Mouse (Mus musculus) ES-Bruce4 (cell line): Measurements from ENCODE around the gene Cacna2d2. TPM values are rescaled to one million over a fixed set of nuclear protein-coding genes. Genes with fewer than 3 reads are reported as not detected.

Experiments used
- H3K27ac ChIP-seq: 2 replicates; pipeline ENCODE4 v1.5.1; 2012; ENCODE audit warnings: low read length, inconsistent platforms; ENCODE audit not compliant: insufficient read depth
- H3K27me3 ChIP-seq: 2 replicates; pipeline ENCODE4 v1.6.1; 2012; ENCODE audit warnings: mild to moderate bottlenecking, low read length, inconsistent platforms; ENCODE audit not compliant: control insufficient read depth, poor library complexity, insufficient read depth, severe bottlenecking
- H3K36me3 ChIP-seq: 2 replicates; pipeline ENCODE4 v1.6.1; 2012; ENCODE audit warnings: inconsistent platforms, mild to moderate bottlenecking, low read length, moderate library complexity; ENCODE audit not compliant: control insufficient read depth, poor library complexity, insufficient read depth, severe bottlenecking
- H3K4me1 ChIP-seq: one replicate; pipeline ENCODE4 v1.8.1; 2011; ENCODE audit warnings: low read length; ENCODE audit not compliant: control insufficient read depth, insufficient read depth
- H3K4me3 ChIP-seq: 2 replicates; pipeline ENCODE4 v1.5.1; 2011; ENCODE audit warnings: low read depth, mild to moderate bottlenecking, low read length
- H3K9ac ChIP-seq: 2 replicates; pipeline ENCODE4 v1.6.1; 2012; ENCODE audit warnings: low read depth, mild to moderate bottlenecking, inconsistent platforms; ENCODE audit not compliant: poor library complexity, severe bottlenecking
- H3K9me3 ChIP-seq: replicated peaks from 2 replicates; pipeline ENCODE4 v1.6.1; 2012; ENCODE audit warnings: mild to moderate bottlenecking, low read length, inconsistent platforms; ENCODE audit not compliant: control insufficient read depth, poor library complexity, insufficient read depth, severe bottlenecking
- CTCF ChIP-seq: IDR thresholded peaks from one replicate; pipeline ENCODE4 v1.8.1; 2011; ENCODE audit warnings: low read depth, low read length
- EP300 ChIP-seq: IDR thresholded peaks from 2 replicates; pipeline ENCODE4 v1.6.1; 2011; ENCODE audit warnings: low read depth, low read length; ENCODE audit not compliant: insufficient read depth
- POLR2A ChIP-seq: IDR thresholded peaks from one replicate; pipeline ENCODE4 v1.8.1; 2011; ENCODE audit warnings: low read length; ENCODE audit not compliant: insufficient read depth
- polyA plus RNA-seq: library from polyadenylated mRNA; stranded (reverse); fragments of >200 nt; gene quantifications from 2 replicates; pipeline ENCODE4 v1.2.4, GENCODE M21; 2011; ENCODE audit warnings: low read depth; ENCODE audit not compliant: missing spikeins, insufficient read depth, insufficient read length

The Cacna2d2 gene
- polyA plus RNA-seq, 1 experiment: 3.2 TPM

- Histone ChIP-seq H3K4me1 (peaks cover 3% of the 10 kb centered on the region), H3K36me3 (no peaks in the 10 kb centered on the region), H3K9ac (no peak overlapping the region), H3K27me3 (no peaks in the 10 kb centered on the region), H3K9me3 (no peaks in the 10 kb centered on the region), H3K27ac (no peak overlapping the region), H3K4me3 (no peak overlapping the region)
- TF ChIP-seq EP300 (no peak), CTCF (no peak), POLR2A (no peak)
Observed at GRCm38 (mm10) chr9:107548820-107549219, 149.4 kb downstream of the Cacna2d2 start.

- no peaks in the 10 kb centered on the region for H3K27me3 ChIP-seq
- peaks cover 3% of the 10 kb centered on the region for H3K4me1 ChIP-seq
Observed at GRCm38 (mm10) chr9:107549297-107550074, 150.1 kb downstream of the Cacna2d2 start.

DNA sequence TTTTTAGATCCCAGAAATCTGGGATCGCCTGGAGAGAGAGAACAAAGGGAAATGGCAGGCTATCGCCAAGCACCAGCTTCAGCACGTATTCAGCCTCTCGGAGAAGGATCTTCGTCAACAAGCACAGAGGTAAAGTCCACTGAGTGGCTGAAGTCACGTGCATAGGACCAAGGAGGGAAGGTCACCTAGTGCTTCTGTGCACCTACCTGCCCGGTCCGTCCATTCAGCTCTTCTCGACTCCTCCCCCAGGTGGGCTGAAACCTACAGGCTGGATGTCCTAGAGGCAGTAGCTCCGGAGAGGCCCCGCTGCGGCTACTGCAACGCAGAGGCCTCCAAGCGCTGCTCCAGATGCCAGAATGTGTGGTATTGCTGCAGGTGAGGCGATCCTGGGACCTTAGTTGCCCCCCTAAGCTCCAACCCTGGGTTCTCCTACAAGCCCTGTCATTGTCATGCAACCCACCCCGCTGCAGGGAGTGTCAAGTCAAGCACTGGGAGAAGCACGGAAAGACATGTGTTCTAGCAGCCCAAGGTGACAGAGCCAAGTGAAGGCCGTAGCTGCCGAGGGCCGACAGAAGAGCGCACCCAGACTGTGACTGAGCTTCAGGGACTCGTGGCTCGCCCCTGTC lies 151.2 kb downstream of the Cacna2d2 start:
- Histone ChIP-seq H3K27ac (no peak overlapping the region), H3K27me3 (no peaks in the 10 kb centered on the region), H3K9ac (no peak overlapping the region), H3K36me3 (no peaks in the 10 kb centered on the region), H3K9me3 (no peaks in the 10 kb centered on the region), H3K4me3 (0 out of 2 replicates have a peak overlapping the region, but pooled peaks have one; percentile 13), H3K4me1 (peaks cover 3% of the 10 kb centered on the region)
- TF ChIP-seq CTCF: no peak

More at GRCm38 (mm10) chr9:107549297-107550074, 150.1 kb downstream of the Cacna2d2 start:
- Histone ChIP-seq H3K4me3 (no peak overlapping the region), H3K9ac (no peak overlapping the region), H3K27ac (no peak overlapping the region), H3K9me3 (no peaks in the 10 kb centered on the region), H3K36me3 (no peaks in the 10 kb centered on the region)
- TF ChIP-seq POLR2A: no peak

- Histone ChIP-seq H3K27me3 (no peaks in the 10 kb centered on the region), H3K9me3 (no peaks in the 10 kb centered on the region), H3K27ac (no peak within 1 kb of the TSS), H3K4me3 (peak within 1 kb of the TSS; percentile 64), H3K4me1 (peaks cover 3% of the 10 kb centered on the region), H3K36me3 (no peaks in the 10 kb centered on the region), H3K9ac (peak within 1 kb of the TSS; percentile 39)
- TF ChIP-seq EP300: no peak
- no peak for TF ChIP-seq CTCF
- TF ChIP-seq POLR2A: no peak
Observed at GRCm38 (mm10) chr9:107551117-107551889, 151.9 kb downstream of the Cacna2d2 start, which contains the start of gene Rassf1. Gene Rassf1, plus strand, starts transcription at chr9:107551555.

- H3K9ac ChIP-seq: peak overlapping the region; percentile 39
- no peak overlapping the region for H3K27ac ChIP-seq
- H3K27me3 ChIP-seq: no peaks in the 10 kb centered on the region
- H3K36me3 ChIP-seq: no peaks in the 10 kb centered on the region
- peaks cover 3% of the 10 kb centered on the region for H3K4me1 ChIP-seq
- H3K9me3 ChIP-seq: no peaks in the 10 kb centered on the region
- H3K4me3 ChIP-seq: peak overlapping the region; percentile 64
- TF ChIP-seq EP300 (no peak), POLR2A (no peak), CTCF (no peak)
Observed at GRCm38 (mm10) chr9:107551890-107552355, 152.5 kb downstream of the Cacna2d2 start.
